Mouse (Mus musculus) midbrain, embryonic 11.5 days (tissue): ENCODE data around the gene Tmem258. TPM values are rescaled to one million over a fixed set of nuclear protein-coding genes. Genes with fewer than 3 reads are reported as not detected.
A peak's percentile ranks its signal among the peaks of the same experiment; 100 is the strongest.

Experiments
- ATAC-seq: fragments of 200-750 bp; cut with Nextera tagmentation; 2 replicates; pipeline ENCODE4 v1.8.0; 2017; ENCODE audit warnings: moderate TSS enrichment, moderate library complexity; ENCODE audit not compliant: low FRiP score
- DNase-seq: peaks from one replicate; pipeline ENCODE4 v3.0.0; 2015; ENCODE audit warnings: low spot score; ENCODE audit errors: missing footprints
- H3K27ac ChIP-seq: fragments of 300-500 bp; sonication (generic); 2 replicates; pipeline ENCODE4 v1.5.1; 2014; ENCODE audit warnings: low read depth, low read length
- H3K27me3 ChIP-seq: fragments of 300-500 bp; sonication (generic); 2 replicates; pipeline ENCODE4 v1.6.1; 2014; ENCODE audit warnings: mild to moderate bottlenecking, low read length, moderate library complexity, mixed read lengths; ENCODE audit not compliant: control insufficient read depth, insufficient read depth
- H3K36me3 ChIP-seq: fragments of 300-500 bp; sonication (generic); 2 replicates; pipeline ENCODE4 v1.6.1; 2014; ENCODE audit warnings: mild to moderate bottlenecking, low read length, moderate library complexity, mixed read lengths; ENCODE audit not compliant: control insufficient read depth, insufficient read depth
- H3K4me1 ChIP-seq: fragments of 300-500 bp; sonication (generic); 2 replicates; pipeline ENCODE4 v1.6.1; 2014; ENCODE audit warnings: low read length; ENCODE audit not compliant: control insufficient read depth, insufficient read depth
- H3K4me2 ChIP-seq: fragments of 300-500 bp; sonication (generic); 2 replicates; pipeline ENCODE4 v1.6.1; 2014; ENCODE audit warnings: mild to moderate bottlenecking, moderate library complexity
- H3K4me3 ChIP-seq: fragments of 300-500 bp; sonication (generic); 2 replicates; pipeline ENCODE4 v1.5.1; 2014; ENCODE audit warnings: low read depth, low read length
- H3K9ac ChIP-seq: fragments of 300-500 bp; sonication (generic); 2 replicates; pipeline ENCODE4 v1.6.1; 2014; ENCODE audit warnings: low read length
- H3K9me3 ChIP-seq: fragments of 300-500 bp; sonication (generic); 2 replicates; pipeline ENCODE4 v1.6.1; 2016; ENCODE audit warnings: low read length; ENCODE audit not compliant: control insufficient read depth
- WGBS: fragments of 180-500 bp; shearing (Covaris S2); extraction: QIAGEN DNeasy Blood & Tissue Kit; methylation state at CpG from one replicate; pipeline ENCODE4 v1.1.7; 2014; 5-methylcytosine and 5-hydroxymethylcytosine counted together
- polyA plus RNA-seq: library from polyadenylated mRNA; unstranded; fragments of >200 nt; fragmentation: Nextera tagmentation; extraction: Ambion mirVana; gene quantifications from 2 replicates; pipeline ENCODE4 v1.2.1, GENCODE M21; 2014

Tmem258 gene
- polyA plus RNA-seq, 1 experiment from 2014 or later = 352 TPM

- H3K4me2 ChIP-seq = no peak overlapping the region
- peak; percentile 78 for DNase-seq
- no peaks in the 10 kb centered on the region for H3K9me3 ChIP-seq
- ATAC-seq = no peak
- WGBS = 12% methylated on average over 1 of the region's 1 CpGs
- no peak overlapping the region for H3K9ac ChIP-seq
- H3K27me3 ChIP-seq = no peaks in the 10 kb centered on the region
- no peak overlapping the region for H3K4me3 ChIP-seq
- no peaks in the 10 kb centered on the region for H3K36me3 ChIP-seq
- no peak overlapping the region for H3K27ac ChIP-seq
- H3K4me1 ChIP-seq = no peaks in the 10 kb centered on the region
These were observed 33.3 kb upstream of the Tmem258 start for GRCm38 (mm10) chr19:10170466-10170865.

- DNase-seq (peak; percentile 17), ATAC-seq (no peak)
- H3K9me3 ChIP-seq = no peaks in the 10 kb centered on the region
- no peaks in the 10 kb centered on the region for H3K4me1 ChIP-seq
- no peak overlapping the region for H3K9ac ChIP-seq
- H3K36me3 ChIP-seq = no peaks in the 10 kb centered on the region
- H3K4me3 ChIP-seq = no peak overlapping the region
- H3K4me2 ChIP-seq = no peak overlapping the region
- H3K27me3 ChIP-seq = no peaks in the 10 kb centered on the region
- 85% methylated on average over 7 of the region's 7 CpGs for WGBS
- H3K27ac ChIP-seq = no peak overlapping the region
These were observed 32.5 kb upstream of the Tmem258 start for GRCm38 (mm10) chr19:10171359-10171758.

- no peak overlapping the region for H3K4me2 ChIP-seq
- DNase-seq = peak; percentile 14
- ATAC-seq = no peak
These were observed 32.0 kb upstream of the Tmem258 start for GRCm38 (mm10) chr19:10171846-10172245.

GRCm38 (mm10) chr19:10173116-10173718 lies 30.6 kb upstream of the Tmem258 start:
- ATAC-seq (no peak), DNase-seq (peak; percentile 14)
- no peaks in the 10 kb centered on the region for H3K36me3 ChIP-seq
- no peak overlapping the region for H3K4me2 ChIP-seq
- H3K27me3 ChIP-seq = no peaks in the 10 kb centered on the region
- no peak overlapping the region for H3K27ac ChIP-seq
- WGBS = 90% methylated on average over 5 of the region's 5 CpGs
- no peak overlapping the region for H3K4me3 ChIP-seq
- H3K4me1 ChIP-seq = no peaks in the 10 kb centered on the region
- H3K9ac ChIP-seq = no peak overlapping the region
- H3K9me3 ChIP-seq = no peaks in the 10 kb centered on the region

More at GRCm38 (mm10) chr19:10171846-10172245, 32.0 kb upstream of the Tmem258 start:
- no peaks in the 10 kb centered on the region for H3K9me3 ChIP-seq
- no peaks in the 10 kb centered on the region for H3K4me1 ChIP-seq
- H3K27me3 ChIP-seq = no peaks in the 10 kb centered on the region
- H3K4me3 ChIP-seq = no peak overlapping the region
- H3K9ac ChIP-seq = no peak overlapping the region
- H3K36me3 ChIP-seq = no peaks in the 10 kb centered on the region
- no peak overlapping the region for H3K27ac ChIP-seq

GRCm38 (mm10) chr19:10173844-10174539 lies 29.8 kb upstream of the Tmem258 start:
- Histone ChIP-seq H3K27ac (no peak overlapping the region), H3K9me3 (no peaks in the 10 kb centered on the region), H3K9ac (no peak overlapping the region), H3K4me2 (no peak overlapping the region), H3K27me3 (no peaks in the 10 kb centered on the region), H3K4me3 (no peak overlapping the region), H3K4me1 (no peaks in the 10 kb centered on the region), H3K36me3 (no peaks in the 10 kb centered on the region)
- ATAC-seq (no peak), DNase-seq (peak; percentile 33)
- 91% methylated on average over 7 of the region's 7 CpGs for WGBS

- WGBS = 84% methylated on average over 4 of the region's 4 CpGs
- Histone ChIP-seq H3K4me3 (no peak overlapping the region), H3K4me2 (no peak overlapping the region), H3K27ac (no peak overlapping the region), H3K27me3 (no peaks in the 10 kb centered on the region), H3K4me1 (no peaks in the 10 kb centered on the region), H3K36me3 (no peaks in the 10 kb centered on the region), H3K9me3 (no peaks in the 10 kb centered on the region), H3K9ac (no peak overlapping the region)
- no peak for ATAC-seq
- DNase-seq = peak; percentile 57
These were observed 28.9 kb upstream of the Tmem258 start for GRCm38 (mm10) chr19:10174956-10175355.

GRCm38 (mm10) chr19:10176477-10176876 lies 27.3 kb upstream of the Tmem258 start:
- Histone ChIP-seq H3K9ac (no peak overlapping the region), H3K4me2 (no peak overlapping the region), H3K27ac (no peak overlapping the region), H3K27me3 (no peaks in the 10 kb centered on the region), H3K9me3 (no peaks in the 10 kb centered on the region), H3K36me3 (no peaks in the 10 kb centered on the region), H3K4me3 (no peak overlapping the region), H3K4me1 (no peaks in the 10 kb centered on the region)
- no peak for ATAC-seq
- no peak for DNase-seq
- 47% methylated on average over 1 of the region's 1 CpGs for WGBS

GRCm38 (mm10) chr19:10176941-10177372 lies 26.9 kb upstream of the Tmem258 start:
- no peak overlapping the region for H3K4me2 ChIP-seq
- no peaks in the 10 kb centered on the region for H3K27me3 ChIP-seq
- H3K27ac ChIP-seq = no peak overlapping the region
- H3K4me3 ChIP-seq = no peak overlapping the region
- no peaks in the 10 kb centered on the region for H3K9me3 ChIP-seq
- DNase-seq (peak; percentile 71), ATAC-seq (no peak)
- WGBS = 72% methylated on average over 7 of the region's 7 CpGs
- no peak overlapping the region for H3K9ac ChIP-seq
- no peaks in the 10 kb centered on the region for H3K36me3 ChIP-seq
- no peaks in the 10 kb centered on the region for H3K4me1 ChIP-seq

- ATAC-seq (no peak), DNase-seq (no peak)
- Histone ChIP-seq H3K4me3 (no peak overlapping the region), H3K36me3 (peaks cover under 1% of the 10 kb centered on the region; the same call in 1 of the 2 replicates), H3K9ac (no peak overlapping the region), H3K27ac (no peak overlapping the region), H3K4me2 (no peak overlapping the region), H3K9me3 (no peaks in the 10 kb centered on the region), H3K4me1 (peaks cover 12% of the 10 kb centered on the region), H3K27me3 (no peaks in the 10 kb centered on the region)
- WGBS = 93% methylated on average over 7 of the region's 7 CpGs
These were observed 22.6 kb upstream of the Tmem258 start for GRCm38 (mm10) chr19:10181225-10181624.
